Comparison of ENCODE assay signal across 8 mouse cellular contexts in the genomic region with DNA sequence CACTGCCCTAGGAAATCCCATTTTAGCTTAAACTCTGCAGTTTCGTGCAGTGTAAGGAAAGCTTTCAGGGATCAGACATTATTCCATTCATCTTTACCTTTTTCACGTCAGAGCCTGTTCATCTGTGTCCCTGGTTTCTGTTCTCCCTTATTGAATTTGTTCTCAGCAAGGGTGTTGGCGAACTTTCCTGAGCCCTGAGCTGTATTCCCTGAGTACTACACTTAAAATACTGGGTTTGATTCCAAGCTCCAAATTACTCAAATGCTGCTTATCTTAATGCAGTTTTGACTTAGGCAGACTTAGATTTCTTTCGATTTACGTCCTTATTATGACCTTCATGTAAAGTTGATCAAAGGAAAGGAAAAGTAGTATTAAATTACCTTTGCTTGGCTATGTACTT. TPM values are rescaled to one million over a fixed set of nuclear protein-coding genes. Genes with fewer than 3 reads are reported as not detected.
DNase-seq lines count a peak whose midpoint lies in the region; ATAC-seq and TF ChIP-seq lines count a peak whose summit lies in the region.

No protein-coding gene starts in this region.

- ATAC-seq in embryonic facial prominence, embryonic 14.5 days (ENCODE audit: low read depth), result no peak
- no peak for ATAC-seq in intestine, embryonic 15.5 days
- ATAC-seq in neural tube, embryonic 12.5 days (ENCODE audit: low FRiP score, low read depth), result no peak

- peak overlapping the region; percentile 70 for H3K4me2 ChIP-seq in embryonic facial prominence, embryonic 14.5 days (ENCODE audit: low read depth, low read length)
- H3K4me2 ChIP-seq in intestine, embryonic 15.5 days (replicated peaks), result peak overlapping the region; percentile 77
- H3K4me2 ChIP-seq in neural tube, embryonic 12.5 days (replicated peaks), result peak overlapping the region; percentile 83

- 9% methylated on average over 5 of the region's 5 CpGs for WGBS in liver, adult 2 months
- WGBS in embryonic facial prominence, embryonic 14.5 days, result 4% methylated on average over 5 of the region's 5 CpGs
- WGBS in intestine, embryonic 15.5 days, result 16% methylated on average over 5 of the region's 5 CpGs
- WGBS in neural tube, embryonic 12.5 days, result 32% methylated on average over 5 of the region's 5 CpGs

- H3K27me3 ChIP-seq in liver, adult 2 months (ENCODE audit: control insufficient read depth, insufficient read depth, low read length), result no peaks in the 10 kb centered on the region
- no peaks in the 10 kb centered on the region for H3K27me3 ChIP-seq in embryonic facial prominence, embryonic 14.5 days (replicated peaks; ENCODE audit: control insufficient read depth, insufficient read depth, low read length)
- no peaks in the 10 kb centered on the region for H3K27me3 ChIP-seq in intestine, embryonic 15.5 days (replicated peaks)
- no peaks in the 10 kb centered on the region for H3K27me3 ChIP-seq in neural tube, embryonic 12.5 days (replicated peaks)

- peak overlapping the region; percentile 95 for H3K9ac ChIP-seq in liver, adult 2 months (ENCODE audit: low read depth, low read length)
- peak overlapping the region; percentile 96 for H3K9ac ChIP-seq in embryonic facial prominence, embryonic 14.5 days (ENCODE audit: low read depth, low read length)
- H3K9ac ChIP-seq in intestine, embryonic 15.5 days, result peak overlapping the region; percentile 61
- H3K9ac ChIP-seq in neural tube, embryonic 12.5 days, result peak overlapping the region; percentile 95

- H3K36me3 ChIP-seq in liver, adult 2 months (ENCODE audit: control insufficient read depth, insufficient read depth, low read length), result no peaks in the 10 kb centered on the region
- H3K36me3 ChIP-seq in embryonic facial prominence, embryonic 14.5 days (ENCODE audit: control insufficient read depth, insufficient read depth, low read length), result 0 out of 2 replicates have a peak, but pooled peaks cover 1% of the 10 kb centered on the region
- no peaks in the 10 kb centered on the region for H3K36me3 ChIP-seq in intestine, embryonic 15.5 days
- H3K36me3 ChIP-seq in neural tube, embryonic 12.5 days, result no peaks in the 10 kb centered on the region

- H3K4me1 ChIP-seq in liver, adult 2 months (ENCODE audit: control insufficient read depth, insufficient read depth, low read length), result peaks cover 12% of the 10 kb centered on the region
- H3K4me1 ChIP-seq in embryonic facial prominence, embryonic 14.5 days (ENCODE audit: control insufficient read depth, insufficient read depth, low read length), result peaks cover 10% of the 10 kb centered on the region
- H3K4me1 ChIP-seq in intestine, embryonic 15.5 days (replicated peaks), result no peaks in the 10 kb centered on the region
- H3K4me1 ChIP-seq in neural tube, embryonic 12.5 days, result peaks cover 10% of the 10 kb centered on the region; the same call in 1 of the 2 replicates

- no peak for TF ChIP-seq CTCF in liver, adult 2 months (IDR thresholded peaks at IDR 0.05; ENCODE audit: low read depth, low read length)

- peak overlapping the region; percentile 99 for H3K4me3 ChIP-seq in liver, adult 2 months (ENCODE audit: insufficient read depth, low read depth, low read length)
- peak overlapping the region; percentile 90 for H3K4me3 ChIP-seq in embryonic facial prominence, embryonic 14.5 days (ENCODE audit: low read depth, low read length)
- peak overlapping the region; percentile 99 for H3K4me3 ChIP-seq in intestine, embryonic 15.5 days (replicated peaks)
- H3K4me3 ChIP-seq in neural tube, embryonic 12.5 days, result peak overlapping the region; percentile 96

- no peak for TF ChIP-seq POLR2A in liver, adult 2 months (IDR thresholded peaks at IDR 0.05; ENCODE audit: extremely low read depth, insufficient read depth, low read length)

- DNase-seq in liver, adult 2 months (ENCODE audit: extremely low read depth, low read depth, low spot score), result peak; percentile 46
- DNase-seq in liver, result no peak
- DNase-seq in embryonic facial prominence, embryonic 14.5 days (ENCODE audit: low spot score), result peak; percentile 55
- no peak for DNase-seq in thymus, postnatal 25 days
- no peak for DNase-seq in urinary bladder, postnatal 4 days (ENCODE audit: low spot score in 2 of 2)
- no peak for DNase-seq in spleen, adult 18-20 months

- peak overlapping the region; percentile 96 for H3K27ac ChIP-seq in liver, adult 2 months (replicated peaks; ENCODE audit: insufficient read depth, low read depth, low read length)
- H3K27ac ChIP-seq in embryonic facial prominence, embryonic 14.5 days (replicated peaks; ENCODE audit: low read depth, low read length), result peak overlapping the region; percentile 95
- peak overlapping the region; percentile 96 for H3K27ac ChIP-seq in intestine, embryonic 15.5 days
- H3K27ac ChIP-seq in neural tube, embryonic 12.5 days, result peak overlapping the region; percentile 94; the same call in 1 of the 2 replicates

- no peaks in the 10 kb centered on the region for H3K9me3 ChIP-seq in embryonic facial prominence, embryonic 14.5 days (ENCODE audit: control insufficient read depth, low read length)
- no peaks in the 10 kb centered on the region for H3K9me3 ChIP-seq in intestine, embryonic 15.5 days
- H3K9me3 ChIP-seq in neural tube, embryonic 12.5 days, result no peaks in the 10 kb centered on the region

- peaks cover 16% of the 10 kb centered on the region; the same call in 1 of the 2 replicates for H3K79me2 ChIP-seq in liver, adult 2 months (ENCODE audit: control insufficient read depth, insufficient read depth, low read length)

RNA-seq across cellular contexts. Expression of gene Raph1, which starts 0.4 kb away (rescaled TPM):
- total RNA-seq in liver, adult 2 months (2014; rRNA removed), result 72.6 and 86.1 TPM in 2 replicates
- polyA plus RNA-seq in liver, adult 2 months (2012; rRNA removed), result 13.9 and 18.5 TPM in 2 replicates
- polyA plus RNA-seq in embryonic facial prominence, embryonic 14.5 days (2014; fragmentation: Nextera tagmentation; extraction: Ambion mirVana), result 35.8 and 44.2 TPM in 2 replicates
- polyA plus RNA-seq in intestine, embryonic 15.5 days (2015; fragmentation: Nextera tagmentation; extraction: Ambion mirVana), result 26.5 and 28.6 TPM in 2 replicates
- polyA plus RNA-seq in neural tube, embryonic 12.5 days (2016; fragmentation: Nextera tagmentation; extraction: Ambion mirVana), result 23.3 and 27.8 TPM in 2 replicates

Comparison
In these comparisons a context has a peak if more than half of its experiments do, and no peak if none do; other contexts are left out.
1. DNase-seq: peak in liver, adult 2 months (single experiment) and embryonic facial prominence, embryonic 14.5 days (single experiment); none in liver (single experiment), thymus, postnatal 25 days (single experiment), urinary bladder, postnatal 4 days (0 of 2) and spleen, adult 18-20 months (0 of 2).
2. Peak in every context shown above with its lines, with median percentiles within 50 percentile points of each other: H3K27ac ChIP-seq, H3K4me3 ChIP-seq, H3K9ac ChIP-seq and H3K4me2 ChIP-seq.